Mouse (Mus musculus) C2C12 (cell line): ENCODE measurements around the gene Umad1.

Source experiments
- MAX ChIP-seq: IDR thresholded peaks from one replicate; pipeline ENCODE4 v1.6.1; 2011; ENCODE audit warnings: mild to moderate bottlenecking, control low read depth
- MYOG ChIP-seq: IDR thresholded peaks from one replicate; pipeline ENCODE4 v1.6.1; 2011; ENCODE audit not compliant: control insufficient read depth, insufficient read length; ENCODE audit errors: extremely low read depth

DNA sequence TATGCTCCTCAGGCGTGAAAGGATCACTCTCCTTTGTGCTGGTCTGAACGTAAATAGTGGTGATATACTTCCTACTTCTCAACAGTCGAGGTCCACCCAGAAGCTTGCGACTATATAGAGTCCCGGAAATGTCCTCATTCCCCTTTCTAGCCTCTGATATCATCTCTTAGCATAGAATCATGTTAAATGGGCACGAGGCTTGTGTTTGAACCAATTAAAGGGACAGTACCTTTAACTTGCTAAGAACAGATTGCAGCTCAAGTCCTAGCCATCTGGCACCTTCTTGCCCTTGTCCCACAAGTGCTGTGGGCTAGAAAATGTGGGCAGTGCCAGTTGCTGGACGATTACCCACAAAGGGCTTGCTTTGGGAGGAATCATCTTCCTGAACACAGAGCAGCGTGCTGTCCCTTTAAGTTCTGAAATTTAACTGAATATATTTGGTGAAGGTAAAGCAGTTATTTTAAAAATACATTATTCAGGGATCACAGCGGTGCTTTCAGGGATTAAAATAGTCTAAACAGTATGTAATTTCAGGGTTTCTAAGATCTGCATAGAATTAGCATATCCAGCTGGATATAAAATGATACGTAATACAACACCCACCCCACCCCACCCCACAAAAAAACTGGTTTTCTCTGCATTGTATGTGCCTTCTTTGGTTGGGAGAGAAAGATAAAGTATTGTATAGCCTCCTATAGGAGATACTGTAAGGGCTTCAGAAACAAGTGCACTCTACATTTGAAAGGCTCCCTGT lies 153.9 kb downstream of the Umad1 start:
- TF ChIP-seq MYOG (no peak), MAX (no peak)
